Mouse (Mus musculus) T-cell, adult 2 months (primary cell): ENCODE results near the gene Ano8.
A peak's percentile ranks its signal among the peaks of the same experiment; 100 is the strongest.
"Not testable (repeated sequence)": the region's sequence is repeated elsewhere in the genome, so short reads cannot be mapped to it uniquely, and the experiment has no call there.

Experiments
- DNase-seq: peaks from one replicate; pipeline ENCODE4 v3.0.0; 2022; ENCODE audit warnings: low spot score

Gene Ano8

GRCm38 (mm10) chr8:71441404-71441803 lies 44.4 kb downstream of the Ano8 start:
- peak; percentile 71 for DNase-seq

GRCm38 (mm10) chr8:71437041-71437440 lies 48.7 kb downstream of the Ano8 start:
- no peak for DNase-seq

GRCm38 (mm10) chr8:71432935-71433334 lies 52.8 kb downstream of the Ano8 start:
- DNase-seq: not testable (repeated sequence)
